Mouse (Mus musculus): Measurements from ENCODE around the gene Bcl10.

- TF ChIP-seq CTCF (IDR thresholded peaks at IDR 0.05; ENCODE audit: control insufficient read depth, insufficient read depth, low read length) (no peak), POLR2A (IDR thresholded peaks at IDR 0.05; ENCODE audit: borderline replicate concordance, control insufficient read depth, low read depth, low read length) (no peak)
Observed at GRCm38 (mm10) chr3:145929525-145930400, 7.2 kb downstream of the Bcl10 start.
